Mouse (Mus musculus) testis, adult 2 months (tissue): ENCODE data around the gene Snrpg.

Experiments used
- CTCF ChIP-seq: fragments of 200-500 bp; IDR thresholded peaks from 2 replicates; pipeline ENCODE4 v1.5.1; 2012; ENCODE audit warnings: low read depth, mild to moderate bottlenecking, inconsistent platforms, low read length, moderate library complexity; ENCODE audit not compliant: control insufficient read depth, insufficient read depth, insufficient replicate concordance
- POLR2A ChIP-seq: fragments of 200-500 bp; IDR thresholded peaks from 2 replicates; pipeline ENCODE4 v1.6.1; 2012; ENCODE audit warnings: low read depth, mild to moderate bottlenecking, inconsistent platforms, low read length, moderate library complexity; ENCODE audit not compliant: control insufficient read depth

- TF ChIP-seq CTCF = no peak
- TF ChIP-seq POLR2A = no peak
Observed at GRCm38 (mm10) chr6:86402681-86403607, 31.8 kb downstream of the Snrpg start.
